Mouse (Mus musculus): ENCODE measurements around the gene C9orf72. TPM values are rescaled to one million over a fixed set of nuclear protein-coding genes. Genes with fewer than 3 reads are reported as not detected.

C9orf72 gene
- polyA plus RNA-seq (2017; shearing (Covaris generic)) = 1 to 10 TPM; 4.6 to 6.9 TPM

GRCm38 (mm10) chr4:35225734-35226495 is at the start of gene C9orf72:
C9orf72 (minus strand) TSS chr4:35226175.

GRCm38 (mm10) chr4:35156751-35157611 is 69.0 kb downstream of the C9orf72 start, which contains the start of gene Mob3b:
Mob3b (minus strand) TSS chr4:35157484.

GRCm38 (mm10) chr4:35151756-35152155 is 74.2 kb downstream of the C9orf72 start, which contains the start of gene Ifnk:
Ifnk (plus strand) TSS chr4:35152056.

Other genes with a start within 250 kb of the C9orf72 start
- not detected for gene Ifnk, start 74.1 kb downstream of the C9orf72 start, polyA plus RNA-seq (2017; shearing (Covaris generic))
- gene Mob3b, start 68.7 kb downstream of the C9orf72 start, polyA plus RNA-seq (2017; shearing (Covaris generic)) = 1 to 10 TPM; 3.5 to 5.0 TPM

Data from activated CD4-positive, CD25-positive, alpha-beta regulatory T cell (primary cell).